Mouse (Mus musculus): Measurements from ENCODE around the gene Cacna1a. TPM values are rescaled to one million over a fixed set of nuclear protein-coding genes. Genes with fewer than 3 reads are reported as not detected.
A peak's percentile ranks its signal among the peaks of the same experiment; 100 is the strongest.
"Not testable (repeated sequence)": the region's sequence is repeated elsewhere in the genome, so short reads cannot be mapped to it uniquely, and the experiment has no call there.

The Cacna1a gene
- polyA plus RNA-seq, 1 experiment = 5.0 TPM

DNA sequence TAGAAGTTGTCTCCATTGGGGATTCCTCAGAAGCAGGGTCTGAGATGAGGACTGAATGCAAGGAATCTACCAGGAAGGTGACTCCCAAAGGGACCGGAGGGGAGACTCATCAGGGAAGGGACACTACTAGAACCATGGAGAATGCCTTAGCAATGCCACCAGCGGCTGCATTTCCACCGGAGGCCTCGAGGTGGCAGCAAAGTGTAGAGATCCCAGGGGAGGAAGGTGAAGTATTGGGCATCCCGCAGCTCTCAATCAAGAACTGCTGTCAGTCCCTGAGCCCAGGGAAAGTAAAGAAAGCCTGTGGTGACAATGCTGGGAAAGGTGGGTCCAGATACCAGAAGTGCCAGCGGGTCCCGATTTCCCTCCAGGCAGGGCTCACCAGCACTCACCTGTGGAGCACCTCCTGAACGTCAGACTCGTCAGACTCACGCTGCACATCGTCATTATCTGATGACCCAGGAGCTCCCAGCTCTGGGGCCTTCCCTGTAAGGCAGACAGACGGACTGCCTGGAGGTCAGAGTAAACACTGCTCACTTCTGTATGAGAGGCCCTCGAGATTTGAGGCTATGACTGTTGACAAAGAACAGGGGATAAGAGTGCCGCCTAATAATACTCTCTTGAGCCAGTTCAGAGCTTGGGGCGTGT is 203.9 kb downstream of the Cacna1a start:
- peak; percentile 70 for DNase-seq (ENCODE audit: low spot score)

DNA sequence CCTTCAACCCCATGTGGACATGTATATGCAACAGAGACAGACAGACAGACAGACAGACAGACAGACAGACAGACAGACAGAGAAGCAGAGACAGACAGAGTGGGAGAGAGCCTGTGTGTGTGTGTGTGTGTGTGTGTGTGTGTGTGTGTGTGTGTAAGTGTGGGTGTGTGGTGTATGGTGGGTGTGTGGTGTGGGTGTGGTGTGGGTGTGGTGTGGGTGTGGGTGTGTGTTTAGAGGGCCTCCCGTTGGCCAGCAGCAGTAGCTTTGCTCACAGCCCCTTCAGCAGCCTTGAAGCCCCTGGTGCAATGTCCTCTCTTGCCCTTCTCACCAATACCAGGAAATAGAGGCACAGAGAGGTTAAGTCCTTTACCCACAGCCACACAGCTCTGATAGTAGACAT is 204.9 kb downstream of the Cacna1a start:
- DNase-seq (ENCODE audit: low spot score) = no peak

DNA sequence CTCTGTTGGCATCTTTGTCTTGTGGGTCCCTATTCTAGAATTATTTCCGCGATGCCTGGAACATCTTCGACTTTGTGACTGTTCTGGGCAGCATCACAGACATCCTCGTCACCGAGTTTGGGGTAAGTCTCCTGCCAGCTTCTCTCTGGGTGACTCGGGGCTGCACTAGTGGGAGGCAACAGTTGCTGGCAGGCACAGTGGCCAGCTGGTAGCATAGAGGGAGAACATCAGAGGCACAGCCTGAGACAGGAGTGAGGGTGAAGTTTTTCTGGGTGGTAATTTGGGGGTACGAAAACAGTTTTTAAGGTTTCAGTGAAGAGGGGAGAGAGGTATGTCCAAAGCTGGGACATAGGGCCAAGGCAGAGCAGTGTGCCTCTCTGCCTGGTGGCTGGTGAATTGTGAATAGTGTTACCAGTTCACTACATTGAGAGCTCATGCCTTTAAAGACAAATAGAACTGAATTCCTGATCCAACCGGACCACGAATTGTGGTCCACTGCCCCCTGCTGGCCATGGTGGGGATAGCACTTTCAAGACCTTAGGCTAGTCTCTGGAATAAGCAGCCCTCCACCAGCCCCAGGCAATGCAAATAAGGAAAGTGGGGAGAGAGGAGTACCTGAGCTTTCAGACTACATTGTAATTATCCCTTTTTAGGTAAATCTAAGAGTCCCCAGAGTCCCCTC is 206.0 kb downstream of the Cacna1a start:
- peak; percentile 57 for DNase-seq (ENCODE audit: low spot score)

- DNase-seq (ENCODE audit: low spot score) = no peak
Measured at GRCm38 (mm10) chr8:84595648-84596047, 207.4 kb downstream of the Cacna1a start.

DNA sequence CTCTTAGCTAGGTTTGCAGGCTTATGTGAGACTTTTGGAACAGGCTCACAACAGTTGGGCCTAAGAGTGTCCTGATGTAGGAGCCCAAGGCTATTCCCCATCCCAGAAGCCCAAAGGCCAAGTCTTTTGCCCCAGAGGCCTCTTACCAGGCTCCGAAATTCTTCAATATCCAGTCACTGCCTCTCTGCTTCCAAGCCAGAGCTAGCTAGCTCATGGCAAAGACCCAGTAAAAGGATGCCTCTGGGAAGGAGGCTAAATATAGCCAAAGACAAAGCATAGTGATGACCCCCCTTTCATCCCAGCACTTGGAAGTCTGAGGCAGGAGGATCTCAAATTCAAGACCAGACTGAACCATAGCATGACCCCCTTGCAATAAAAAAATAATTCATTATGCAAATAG is 211.2 kb downstream of the Cacna1a start:
- DNase-seq (ENCODE audit: low spot score) = no peak

DNA sequence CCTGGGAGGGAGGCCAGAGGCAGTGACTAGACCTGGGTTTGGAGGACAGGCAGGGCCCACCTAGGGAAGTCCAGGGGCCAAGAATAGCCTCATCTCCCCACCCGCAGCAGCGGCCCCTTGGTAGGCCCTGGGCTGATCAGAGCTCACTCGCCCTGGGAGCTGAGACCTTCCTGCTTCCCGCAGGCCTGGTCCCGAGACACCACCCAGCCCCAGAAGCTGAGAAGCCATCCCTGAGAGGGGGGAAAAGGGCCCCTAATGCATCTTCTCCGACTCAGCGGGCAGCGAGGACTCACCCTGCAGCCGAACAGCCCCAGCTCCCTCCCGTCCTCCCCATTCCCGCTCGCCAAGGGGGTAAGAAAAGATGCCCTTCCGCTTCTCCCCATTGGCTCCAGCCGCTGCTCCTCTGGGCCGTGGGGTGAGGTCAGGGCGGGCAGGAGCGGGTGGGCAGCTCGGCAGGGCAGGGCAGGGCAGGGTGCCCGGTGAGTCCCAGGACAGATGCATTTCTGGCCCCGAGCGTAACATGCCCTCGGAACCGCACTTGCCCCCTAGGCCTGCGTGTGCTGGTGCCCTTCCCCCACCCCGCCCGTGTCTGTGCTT is 212.2 kb downstream of the Cacna1a start:
- no peak for DNase-seq (ENCODE audit: low spot score)

DNA sequence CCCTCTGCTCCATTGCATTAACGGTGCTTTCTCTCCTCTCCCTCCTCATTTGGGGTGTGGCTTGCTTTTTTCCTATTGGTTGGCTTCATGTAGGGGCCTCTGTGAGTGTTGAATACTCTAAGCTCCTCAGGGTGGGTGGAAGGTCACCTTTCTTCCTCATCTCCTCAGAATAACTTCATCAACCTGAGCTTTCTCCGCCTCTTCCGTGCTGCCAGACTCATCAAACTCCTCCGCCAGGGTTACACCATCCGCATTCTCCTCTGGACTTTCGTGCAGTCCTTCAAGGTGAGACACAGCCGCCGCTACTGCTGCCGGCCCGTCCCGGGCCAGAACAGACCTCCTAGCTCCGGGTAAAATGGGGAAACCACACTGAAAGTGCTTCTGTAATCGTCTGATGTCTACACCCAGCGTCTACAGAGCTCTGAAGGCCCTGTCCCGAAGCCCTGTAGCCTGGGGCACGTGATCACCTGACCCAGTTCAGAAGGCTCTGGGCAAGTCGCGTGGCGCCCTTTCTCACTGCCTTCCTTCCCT is 213.0 kb downstream of the Cacna1a start:
- no peak for DNase-seq (ENCODE audit: low spot score)

GRCm38 (mm10) chr8:84614512-84615223 is 226.4 kb downstream of the Cacna1a start:
- no peak for DNase-seq (ENCODE audit: low spot score)

GRCm38 (mm10) chr8:84615666-84616485 is 227.6 kb downstream of the Cacna1a start:
- no peak for DNase-seq (ENCODE audit: low spot score)

DNA sequence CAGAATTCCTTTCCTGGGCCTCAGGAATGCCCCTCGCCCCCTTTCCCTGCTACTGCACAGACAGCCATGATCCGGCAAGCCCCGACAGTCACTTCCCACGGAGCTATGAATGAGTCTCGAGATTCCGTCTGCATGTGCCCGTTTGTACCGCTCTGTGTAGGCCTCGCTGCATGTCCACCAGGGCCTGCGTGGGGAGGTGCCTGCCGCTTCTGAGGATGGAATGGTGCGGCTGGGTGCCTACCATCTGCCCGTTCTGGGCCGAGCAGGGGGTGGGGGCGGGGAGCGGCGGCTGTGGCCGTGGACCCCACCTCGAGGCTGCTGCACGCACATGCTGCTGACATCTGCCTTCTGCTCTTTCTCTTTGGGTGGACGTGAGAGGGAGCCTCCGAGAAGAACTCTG is 228.8 kb downstream of the Cacna1a start:
- DNase-seq (ENCODE audit: low spot score) = no peak

GRCm38 (mm10) chr8:84621102-84621625 is 232.9 kb downstream of the Cacna1a start:
- DNase-seq (ENCODE audit: low spot score) = no peak

- DNase-seq (ENCODE audit: low spot score) = not testable (repeated sequence)
Measured at GRCm38 (mm10) chr8:84623425-84623824, 235.2 kb downstream of the Cacna1a start.

GRCm38 (mm10) chr8:84629586-84629985 is 241.3 kb downstream of the Cacna1a start:
- DNase-seq (ENCODE audit: low spot score) = no peak

DNA sequence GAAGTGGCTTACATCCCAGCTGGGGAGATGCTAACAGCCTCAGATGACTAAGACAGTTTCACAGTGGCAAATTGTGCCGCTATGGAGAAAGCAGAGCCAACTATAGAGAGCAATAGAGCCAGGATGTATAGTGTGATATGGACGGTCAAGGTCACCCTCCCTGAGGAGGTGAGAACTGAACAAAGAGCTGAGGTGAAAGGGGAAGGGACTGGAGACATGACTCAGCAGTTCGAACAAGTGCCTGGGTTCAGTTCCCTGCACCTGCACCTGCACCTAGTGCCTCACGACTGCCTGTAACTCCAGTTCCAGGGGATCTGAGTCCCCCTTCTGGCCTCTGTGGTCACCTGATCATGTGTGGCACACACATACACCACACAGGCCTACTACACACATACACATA is 241.9 kb downstream of the Cacna1a start:
- DNase-seq (ENCODE audit: low spot score) = no peak

DNA sequence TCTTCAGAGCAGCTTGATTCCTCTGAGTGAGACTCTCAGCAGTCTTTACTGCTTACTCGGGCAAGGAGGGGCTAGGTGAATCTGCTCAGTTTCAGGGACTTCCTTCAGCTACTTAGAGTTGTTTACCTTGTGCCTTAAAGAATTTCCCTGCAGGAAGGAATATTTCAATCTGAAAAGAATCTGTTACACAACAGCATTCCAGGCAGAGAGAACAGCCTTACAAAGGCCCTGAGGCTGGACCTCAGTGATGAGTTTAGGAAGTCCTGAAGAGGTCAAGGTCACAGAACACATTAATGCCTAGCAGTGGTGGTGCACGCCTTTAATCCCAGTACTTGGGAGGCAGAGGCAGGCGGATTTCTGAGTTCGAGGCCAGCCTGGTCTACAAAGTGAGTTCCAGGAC is 243.6 kb downstream of the Cacna1a start:
- no peak for DNase-seq (ENCODE audit: low spot score)

GRCm38 (mm10) chr8:84633841-84634584 is 245.8 kb downstream of the Cacna1a start:
- DNase-seq (ENCODE audit: low spot score) = no peak

DNA sequence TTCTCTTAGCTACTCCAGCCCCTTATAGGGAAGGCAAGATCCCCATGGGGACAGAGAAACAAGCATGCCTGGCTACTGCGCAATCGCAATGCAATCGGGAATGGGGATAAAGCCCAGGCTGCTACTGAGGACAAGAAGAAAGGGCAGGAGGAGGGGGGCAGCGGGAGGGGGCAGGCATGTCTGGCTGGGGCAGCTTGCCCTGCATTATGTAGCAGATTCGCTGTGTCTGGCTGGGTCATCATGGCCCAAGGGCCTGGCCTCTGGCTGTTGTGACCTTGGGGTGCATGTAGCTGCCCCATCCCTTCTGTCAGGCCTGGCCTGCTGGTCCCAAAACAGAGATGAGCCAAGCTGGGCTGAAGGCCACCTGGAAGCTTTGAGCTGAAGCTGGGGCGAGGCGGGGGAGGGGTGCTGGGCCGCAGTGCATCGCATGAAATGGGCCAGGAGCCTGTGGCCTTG is 246.6 kb downstream of the Cacna1a start:
- no peak for DNase-seq (ENCODE audit: low spot score)

DNA sequence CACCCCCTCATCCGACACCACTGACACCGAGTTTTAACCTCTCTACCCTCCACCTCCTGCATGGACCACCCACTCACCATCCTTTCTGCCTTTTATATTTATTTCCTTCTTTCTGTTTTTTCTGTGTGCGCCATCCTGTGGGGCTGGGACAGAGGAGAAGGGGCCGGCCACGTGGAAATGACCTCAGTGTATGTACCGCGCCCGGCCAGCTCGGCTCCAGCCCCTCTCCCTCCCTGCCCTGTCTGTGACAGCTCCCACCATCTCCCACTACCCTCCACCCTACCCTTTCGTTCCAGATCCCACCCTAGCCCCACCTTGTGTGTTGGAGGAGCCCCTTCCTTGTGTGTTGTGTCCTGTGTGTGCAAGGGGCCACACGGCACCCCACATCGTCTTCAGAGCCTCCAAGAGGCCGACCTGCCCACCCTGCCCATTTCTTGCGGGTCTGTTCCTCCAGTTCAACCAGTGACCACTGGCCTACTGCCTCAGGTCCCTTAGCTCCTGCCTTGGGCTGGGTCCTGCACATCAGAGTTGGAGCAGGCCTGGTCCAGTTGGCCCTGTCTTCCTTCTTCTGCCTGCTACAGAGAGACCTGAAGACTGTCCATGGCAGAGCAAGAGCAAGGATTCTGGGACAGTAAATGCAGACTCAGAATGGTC is 247.3 kb downstream of the Cacna1a start:
- no peak for DNase-seq (ENCODE audit: low spot score)

- no peak for DNase-seq (ENCODE audit: low spot score)
Measured at GRCm38 (mm10) chr8:84636051-84636691, 247.9 kb downstream of the Cacna1a start.
